12 mouse cellular contexts compared by ENCODE assay signal in genomic region chr8:54736660-54737312, GRCm38 (mm10).
DNase-seq lines count a peak whose midpoint lies in the region; ATAC-seq and TF ChIP-seq lines count a peak whose summit lies in the region.
"Had no signal": no experiment of that assay in that cellular context is flagged by ENCODE, and none has a peak within 500 bp of the region (broad histone marks: within the 10 kb centered on the region; RNA-seq: fewer than 3 reads in every experiment).

No protein-coding gene starts in this region.

- DNase-seq in forebrain, embryonic 10.5 days (ENCODE audit: extremely low spot score, low spot score), result no peak
- no peak for DNase-seq in left cerebral cortex, adult 2 months (ENCODE audit: extremely low spot score in 1 of 2, low spot score in 2 of 2)
- no peak for DNase-seq in left cerebral cortex, adult 11 months (ENCODE audit: low spot score)
- DNase-seq in adipocyte (ENCODE audit: low spot score), result peak; percentile 6
- peak; percentile 33 for DNase-seq in layer of hippocampus, adult 9-10 months (ENCODE audit: low spot score)
- DNase-seq in spleen, adult 18-20 months, result no peak
- no peak for DNase-seq in thymus, postnatal 10 days (ENCODE audit: low spot score in 2 of 2)
- DNase-seq: adrenal gland, postnatal 10 days; lung, postnatal 10 days had no signal

- peak; percentile 80 for TF ChIP-seq CTCF in left cerebral cortex, adult 2 months (IDR thresholded peaks at IDR 0.05)

- no peaks in the 10 kb centered on the region for H3K36me3 ChIP-seq in forebrain, embryonic 12.5 days (replicated peaks)
- H3K36me3 ChIP-seq in forebrain, embryonic 10.5 days (replicated peaks), result no peaks in the 10 kb centered on the region
- H3K36me3 ChIP-seq: heart, embryonic 15.5 days had no signal

- no peaks in the 10 kb centered on the region for H3K4me1 ChIP-seq in forebrain, embryonic 12.5 days
- no peaks in the 10 kb centered on the region for H3K4me1 ChIP-seq in forebrain, embryonic 10.5 days
- H3K4me1 ChIP-seq: heart, embryonic 15.5 days had no signal

- intact Hi-C loops in left cerebral cortex, adult 2 months (cut with DNase I), result loop anchor here (1.0 to 5.0 kb wide), 5 partner anchors 91 to 368 kb away; partner anchors contain the start of gene Wdr17

- peak; percentile 61; the same call in 1 of the 2 replicates for ATAC-seq in forebrain, embryonic 12.5 days (ENCODE audit: low FRiP score)

- no peak overlapping the region for H3K4me3 ChIP-seq in forebrain, embryonic 12.5 days (replicated peaks)
- H3K4me3 ChIP-seq in forebrain, embryonic 10.5 days, result no peak overlapping the region
- H3K4me3 ChIP-seq in left cerebral cortex, adult 2 months, result no peak overlapping the region
- H3K4me3 ChIP-seq: erythroblast, embryonic 14.5 days; heart, embryonic 15.5 days had no signal

- 69% methylated on average over 5 of the region's 5 CpGs for WGBS in forebrain, embryonic 12.5 days
- 73% methylated on average over 5 of the region's 5 CpGs for WGBS in forebrain, embryonic 10.5 days

- no peak overlapping the region for H3K9ac ChIP-seq in forebrain, embryonic 12.5 days
- H3K9ac ChIP-seq: heart, embryonic 15.5 days had no signal

- H3K27ac ChIP-seq in forebrain, embryonic 12.5 days, result no peak overlapping the region
- no peak overlapping the region for H3K27ac ChIP-seq in forebrain, embryonic 10.5 days
- H3K27ac ChIP-seq in left cerebral cortex, adult 2 months, result no peak overlapping the region
- H3K27ac ChIP-seq: heart, embryonic 15.5 days had no signal

- H3K9me3 ChIP-seq in forebrain, embryonic 12.5 days, result no peaks in the 10 kb centered on the region
- no peaks in the 10 kb centered on the region for H3K9me3 ChIP-seq in forebrain, embryonic 10.5 days
- H3K9me3 ChIP-seq: heart, embryonic 15.5 days had no signal

- H3K27me3 ChIP-seq in forebrain, embryonic 12.5 days, result peaks cover 7% of the 10 kb centered on the region; the same call in 1 of the 2 replicates
- H3K27me3 ChIP-seq in forebrain, embryonic 10.5 days (ENCODE audit: poor library complexity, severe bottlenecking), result no peaks in the 10 kb centered on the region
- H3K27me3 ChIP-seq: heart, embryonic 15.5 days had no signal

- H3K4me2 ChIP-seq in forebrain, embryonic 12.5 days, result no peak overlapping the region
- H3K4me2 ChIP-seq: heart, embryonic 15.5 days had no signal

Comparison
In these comparisons a context has a peak if more than half of its experiments do, and no peak if none do; other contexts are left out.
1. DNase-seq: peak in adipocyte (single experiment) and layer of hippocampus, adult 9-10 months (single experiment); none in forebrain, embryonic 10.5 days (single experiment), left cerebral cortex, adult 2 months (0 of 2), left cerebral cortex, adult 11 months (single experiment), spleen, adult 18-20 months (0 of 2) and thymus, postnatal 10 days (0 of 2).